Mouse (Mus musculus) ES-Bruce4 (cell line): ENCODE measurements around the gene Zcchc10. TPM values are rescaled to one million over a fixed set of nuclear protein-coding genes. Genes with fewer than 3 reads are reported as not detected.
A peak's percentile ranks its signal among the peaks of the same experiment; 100 is the strongest.

ENCODE experiments used
- H3K27ac ChIP-seq: 2 replicates; pipeline ENCODE4 v1.5.1; 2012; ENCODE audit warnings: low read length, inconsistent platforms; ENCODE audit not compliant: insufficient read depth
- H3K27me3 ChIP-seq: 2 replicates; pipeline ENCODE4 v1.6.1; 2012; ENCODE audit warnings: mild to moderate bottlenecking, low read length, inconsistent platforms; ENCODE audit not compliant: control insufficient read depth, poor library complexity, insufficient read depth, severe bottlenecking
- H3K36me3 ChIP-seq: 2 replicates; pipeline ENCODE4 v1.6.1; 2012; ENCODE audit warnings: inconsistent platforms, mild to moderate bottlenecking, low read length, moderate library complexity; ENCODE audit not compliant: control insufficient read depth, poor library complexity, insufficient read depth, severe bottlenecking
- H3K4me1 ChIP-seq: one replicate; pipeline ENCODE4 v1.8.1; 2011; ENCODE audit warnings: low read length; ENCODE audit not compliant: control insufficient read depth, insufficient read depth
- H3K4me3 ChIP-seq: 2 replicates; pipeline ENCODE4 v1.5.1; 2011; ENCODE audit warnings: low read depth, mild to moderate bottlenecking, low read length
- H3K9ac ChIP-seq: 2 replicates; pipeline ENCODE4 v1.6.1; 2012; ENCODE audit warnings: low read depth, mild to moderate bottlenecking, inconsistent platforms; ENCODE audit not compliant: poor library complexity, severe bottlenecking
- H3K9me3 ChIP-seq: replicated peaks from 2 replicates; pipeline ENCODE4 v1.6.1; 2012; ENCODE audit warnings: mild to moderate bottlenecking, low read length, inconsistent platforms; ENCODE audit not compliant: control insufficient read depth, poor library complexity, insufficient read depth, severe bottlenecking
- CTCF ChIP-seq: IDR thresholded peaks from one replicate; pipeline ENCODE4 v1.8.1; 2011; ENCODE audit warnings: low read depth, low read length
- EP300 ChIP-seq: IDR thresholded peaks from 2 replicates; pipeline ENCODE4 v1.6.1; 2011; ENCODE audit warnings: low read depth, low read length; ENCODE audit not compliant: insufficient read depth
- POLR2A ChIP-seq: IDR thresholded peaks from one replicate; pipeline ENCODE4 v1.8.1; 2011; ENCODE audit warnings: low read length; ENCODE audit not compliant: insufficient read depth
- polyA plus RNA-seq: library from polyadenylated mRNA; stranded (reverse); fragments of >200 nt; gene quantifications from 2 replicates; pipeline ENCODE4 v1.2.4, GENCODE M21; 2011; ENCODE audit warnings: low read depth; ENCODE audit not compliant: missing spikeins, insufficient read depth, insufficient read length

Zcchc10 gene
- polyA plus RNA-seq, 1 experiment: 30.7 TPM

- H3K27ac ChIP-seq: peak overlapping the region; percentile 20; the same call in 1 of the 2 replicates
- H3K9ac ChIP-seq: no peak overlapping the region
- peaks cover 2% of the 10 kb centered on the region for H3K4me1 ChIP-seq
- H3K36me3 ChIP-seq: peaks cover 59% of the 10 kb centered on the region
- H3K4me3 ChIP-seq: no peak overlapping the region
- TF ChIP-seq EP300: no peak
- no peak for TF ChIP-seq CTCF
- TF ChIP-seq POLR2A: no peak
- H3K27me3 ChIP-seq: no peaks in the 10 kb centered on the region
- no peaks in the 10 kb centered on the region for H3K9me3 ChIP-seq
Measured at GRCm38 (mm10) chr11:53330325-53330724, 5.8 kb downstream of the Zcchc10 start.

- TF ChIP-seq CTCF: no peak
- TF ChIP-seq POLR2A: no peak
- TF ChIP-seq EP300: no peak
- Histone ChIP-seq H3K4me1 (peaks cover 2% of the 10 kb centered on the region), H3K9ac (no peak overlapping the region), H3K27ac (no peak overlapping the region), H3K27me3 (no peaks in the 10 kb centered on the region), H3K36me3 (peaks cover 59% of the 10 kb centered on the region), H3K9me3 (no peaks in the 10 kb centered on the region), H3K4me3 (no peak overlapping the region)
Measured at GRCm38 (mm10) chr11:53331121-53331520, 6.6 kb downstream of the Zcchc10 start.

GRCm38 (mm10) chr11:53332076-53332680 is 7.7 kb downstream of the Zcchc10 start:
- peaks cover 55% of the 10 kb centered on the region for H3K36me3 ChIP-seq
- H3K27ac ChIP-seq: no peak overlapping the region
- no peak overlapping the region for H3K9ac ChIP-seq
- no peaks in the 10 kb centered on the region for H3K9me3 ChIP-seq
- H3K4me1 ChIP-seq: peaks cover 6% of the 10 kb centered on the region
- no peak overlapping the region for H3K4me3 ChIP-seq
- H3K27me3 ChIP-seq: no peaks in the 10 kb centered on the region
- TF ChIP-seq EP300: no peak
- TF ChIP-seq CTCF: no peak
- TF ChIP-seq POLR2A: no peak

GRCm38 (mm10) chr11:53335505-53336181 is 11.2 kb downstream of the Zcchc10 start:
- H3K27me3 ChIP-seq: no peaks in the 10 kb centered on the region
- peaks cover 6% of the 10 kb centered on the region for H3K4me1 ChIP-seq
- peaks cover 28% of the 10 kb centered on the region for H3K36me3 ChIP-seq
- no peaks in the 10 kb centered on the region for H3K9me3 ChIP-seq
- no peak overlapping the region for H3K4me3 ChIP-seq
- peak overlapping the region; percentile 63; the same call in 1 of the 2 replicates for H3K27ac ChIP-seq
- no peak overlapping the region for H3K9ac ChIP-seq
- TF ChIP-seq POLR2A (no peak), CTCF (no peak), EP300 (0 out of 2 replicates have a peak, but pooled peaks have one; percentile 32)

- Histone ChIP-seq H3K9me3 (no peaks in the 10 kb centered on the region), H3K9ac (no peak overlapping the region), H3K4me1 (peaks cover 6% of the 10 kb centered on the region), H3K36me3 (peaks cover 24% of the 10 kb centered on the region), H3K4me3 (no peak overlapping the region), H3K27me3 (no peaks in the 10 kb centered on the region), H3K27ac (0 out of 2 replicates have a peak overlapping the region, but pooled peaks have one; percentile 17)
- TF ChIP-seq EP300 (no peak), CTCF (no peak), POLR2A (no peak)
Measured at GRCm38 (mm10) chr11:53336182-53336571, 11.7 kb downstream of the Zcchc10 start.

GRCm38 (mm10) chr11:53336924-53337323 is 12.4 kb downstream of the Zcchc10 start:
- Histone ChIP-seq H3K27ac (no peak overlapping the region), H3K36me3 (peaks cover 18% of the 10 kb centered on the region), H3K27me3 (no peaks in the 10 kb centered on the region), H3K9me3 (no peaks in the 10 kb centered on the region), H3K9ac (no peak overlapping the region), H3K4me1 (peaks cover 6% of the 10 kb centered on the region), H3K4me3 (no peak overlapping the region)
- TF ChIP-seq CTCF (no peak), EP300 (no peak), POLR2A (no peak)
